Mouse (Mus musculus) CH12.LX (cell line): ENCODE data around the gene P3h3.

ENCODE experiments used
- CHD1 ChIP-seq: IDR thresholded peaks from 2 replicates; pipeline ENCODE4 v1.6.1; 2012; ENCODE audit warnings: low read depth, low read length, improper control_type of control experiment, inconsistent platforms
- CTCF ChIP-seq, 2 experiments: IDR thresholded peaks in 1 of 2; conservative IDR thresholded peaks in 1 of 2; 2 replicates each; pipeline ENCODE4 v1.5.1; 2011 to 2012; ENCODE audit warnings: low read depth in 2 of 2, low read length in 2 of 2, improper control_type of control experiment in 1 of 2, inconsistent platforms in 1 of 2, mild to moderate bottlenecking in 1 of 2, moderate library complexity in 1 of 2
- EP300 ChIP-seq: IDR thresholded peaks from 2 replicates; pipeline ENCODE4 v1.6.1; 2011; ENCODE audit warnings: low read length, improper control_type of control experiment
- KAT2A ChIP-seq: IDR thresholded peaks from 2 replicates; pipeline ENCODE4 v1.6.1; 2012; ENCODE audit warnings: low read length, improper control_type of control experiment, inconsistent platforms; ENCODE audit not compliant: insufficient replicate concordance
- MAFK ChIP-seq: IDR thresholded peaks from 2 replicates; pipeline ENCODE4 v1.6.1; 2011; ENCODE audit warnings: low read length, improper control_type of control experiment; ENCODE audit not compliant: insufficient replicate concordance
- MAX ChIP-seq: IDR thresholded peaks from 2 replicates; pipeline ENCODE4 v1.6.1; 2011; ENCODE audit warnings: low read length, improper control_type of control experiment
- MAZ ChIP-seq: IDR thresholded peaks from 2 replicates; pipeline ENCODE4 v1.6.1; 2012; ENCODE audit warnings: low read depth, mild to moderate bottlenecking, inconsistent platforms, low read length, improper control_type of control experiment, moderate library complexity
- NRF1 ChIP-seq: IDR thresholded peaks from 2 replicates; pipeline ENCODE4 v1.6.1; 2014; ENCODE audit warnings: low read depth, mild to moderate bottlenecking, inconsistent platforms, low read length, improper control_type of control experiment, moderate library complexity
- POLR2A ChIP-seq: IDR thresholded peaks from 2 replicates; pipeline ENCODE4 v1.6.1; 2011; ENCODE audit warnings: low read depth, mild to moderate bottlenecking, improper control_type of control experiment, low read length
- POLR2AphosphoS2 ChIP-seq: IDR thresholded peaks from 2 replicates; pipeline ENCODE4 v1.6.1; 2011; ENCODE audit warnings: low read depth, low read length, improper control_type of control experiment
- TBP ChIP-seq: conservative IDR thresholded peaks from 2 replicates; pipeline ENCODE4 v1.6.1; 2011; ENCODE audit warnings: low read depth, low read length, improper control_type of control experiment
- ZC3H11A ChIP-seq: IDR thresholded peaks from 2 replicates; pipeline ENCODE4 v1.6.1; 2012; ENCODE audit warnings: low read depth, mild to moderate bottlenecking, inconsistent platforms, low read length, improper control_type of control experiment
- ZMIZ1 ChIP-seq: IDR thresholded peaks from 2 replicates; pipeline ENCODE4 v1.6.1; 2012; ENCODE audit warnings: low read depth, mild to moderate bottlenecking, inconsistent platforms, low read length, improper control_type of control experiment
- ZNF384 ChIP-seq: IDR thresholded peaks from 2 replicates; pipeline ENCODE4 v1.6.1; 2012; ENCODE audit warnings: low read depth, low read length, improper control_type of control experiment, inconsistent platforms

GRCm38 (mm10) chr6:124857840-124858530 is 433 bp upstream of the P3h3 start:
- no peak for TF ChIP-seq NRF1
- no peak for TF ChIP-seq POLR2A
- TF ChIP-seq ZMIZ1: no peak
- TF ChIP-seq EP300: no peak
- no peak for TF ChIP-seq KAT2A
- no peak for TF ChIP-seq ZC3H11A
- no peak for TF ChIP-seq ZNF384
- no peak for TF ChIP-seq CHD1
- TF ChIP-seq CTCF (conservative IDR thresholded peaks at IDR 0.05 in 1 of 2, IDR thresholded peaks at IDR 0.05 in 1 of 2; ENCODE audit: low read depth in 2 of 2, low read length in 2 of 2): no peak
- TF ChIP-seq TBP: no peak
- no peak for TF ChIP-seq MAFK
- TF ChIP-seq MAX: no peak
- TF ChIP-seq POLR2AphosphoS2: no peak
- TF ChIP-seq MAZ: no peak
